Mouse (Mus musculus): Measurements from ENCODE around the gene Gm4881. TPM values are rescaled to one million over a fixed set of nuclear protein-coding genes. Genes with fewer than 3 reads are reported as not detected.

The Gm4881 gene
- not detected in 2 replicates for polyA plus RNA-seq (2016; fragmentation: Nextera tagmentation; extraction: Ambion mirVana)

DNA sequence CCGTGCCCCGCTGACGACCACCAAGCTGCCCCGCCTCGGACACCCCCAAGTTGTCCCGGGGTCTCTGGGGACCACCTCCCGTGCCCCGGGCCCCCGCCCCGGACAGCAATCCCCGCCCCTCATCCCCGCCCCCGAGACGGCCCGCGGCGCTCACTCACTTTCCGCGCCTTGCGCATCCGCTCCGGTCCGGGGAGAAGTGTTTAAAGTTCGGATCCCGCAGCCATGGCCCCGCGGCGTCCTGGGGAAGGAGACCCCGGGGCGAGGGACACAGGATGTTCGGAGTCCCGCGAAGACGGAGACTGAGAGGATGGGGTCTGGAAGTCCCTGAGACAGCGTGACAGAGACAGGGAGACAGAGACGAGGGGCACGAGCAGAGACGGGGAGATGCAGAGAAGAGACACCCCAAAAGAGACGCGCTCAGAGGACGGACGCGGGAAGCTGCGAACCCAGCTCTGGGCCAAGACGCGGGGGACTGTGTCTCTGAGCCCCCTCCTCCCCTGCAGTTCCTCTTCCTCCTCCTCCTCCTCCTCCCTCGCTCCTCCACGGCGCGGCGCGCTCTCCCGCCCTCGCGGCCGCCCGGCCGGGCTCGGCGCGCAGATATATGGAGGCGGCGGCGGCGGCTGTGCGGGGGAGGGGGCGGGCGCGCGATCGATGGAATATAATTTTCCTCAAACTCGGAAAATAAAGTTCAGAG lies at the start of gene Gm4881:
Gm4881 (minus strand) TSS at position 238 of the 694 bp plus-strand sequence.
- peak within 1 kb of the TSS; percentile 34 for H3K4me3 ChIP-seq
- peaks cover 11% of the 10 kb centered on the region; the same call in 1 of the 2 replicates for H3K4me1 ChIP-seq
- ATAC-seq (ENCODE audit: insufficient number of reproducible peaks, insufficient read depth, low FRiP score, low TSS enrichment): no peak
- peaks cover 100% of the 10 kb centered on the region for H3K27me3 ChIP-seq
- H3K9ac ChIP-seq: peak within 1 kb of the TSS; percentile 41
- H3K36me3 ChIP-seq: no peaks in the 10 kb centered on the region
- H3K27ac ChIP-seq: no peak within 1 kb of the TSS
- H3K4me2 ChIP-seq (replicated peaks): peak within 1 kb of the TSS; percentile 57
- 1% methylated on average over 64 of the region's 72 CpGs for WGBS
- no peaks in the 10 kb centered on the region for H3K9me3 ChIP-seq

DNA sequence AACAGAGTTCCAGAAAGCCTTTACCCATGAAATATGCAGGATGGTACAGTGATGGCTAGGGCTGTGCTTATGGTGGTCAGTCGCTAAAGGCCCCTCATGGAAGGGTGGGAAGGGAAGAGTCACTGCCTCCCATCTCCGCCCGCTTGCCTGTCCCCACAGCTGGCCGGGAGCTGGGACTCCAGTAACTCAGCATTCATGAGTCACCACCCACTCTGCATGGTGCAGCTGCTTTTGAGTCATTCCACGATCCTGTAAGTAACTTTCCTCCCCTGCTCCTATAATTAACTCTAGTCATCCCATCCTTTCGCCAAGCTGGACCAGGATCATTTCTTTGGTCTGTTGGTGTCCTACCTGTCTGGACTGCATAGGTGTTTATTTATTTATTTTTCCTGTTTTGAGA lies 48.8 kb upstream of the Gm4881 start:
- Histone ChIP-seq H3K4me1 (no peaks in the 10 kb centered on the region), H3K4me3 (no peak overlapping the region), H3K36me3 (no peaks in the 10 kb centered on the region), H3K9ac (no peak overlapping the region), H3K27ac (no peak overlapping the region), H3K27me3 (peaks cover 7% of the 10 kb centered on the region; the same call in 1 of the 2 replicates), H3K4me2 (replicated peaks) (no peak overlapping the region), H3K9me3 (no peaks in the 10 kb centered on the region)
- 71% methylated on average over 6 of the region's 6 CpGs for WGBS
- no peak for ATAC-seq (ENCODE audit: insufficient number of reproducible peaks, insufficient read depth, low FRiP score, low TSS enrichment)

- WGBS: 82% methylated on average over 8 of the region's 8 CpGs
- no peak overlapping the region for H3K4me3 ChIP-seq
- no peaks in the 10 kb centered on the region for H3K36me3 ChIP-seq
- H3K27me3 ChIP-seq: peaks cover 7% of the 10 kb centered on the region; the same call in 1 of the 2 replicates
- no peak for ATAC-seq (ENCODE audit: insufficient number of reproducible peaks, insufficient read depth, low FRiP score, low TSS enrichment)
- H3K27ac ChIP-seq: no peak overlapping the region
- no peak overlapping the region for H3K9ac ChIP-seq
- H3K4me1 ChIP-seq: no peaks in the 10 kb centered on the region
- no peaks in the 10 kb centered on the region for H3K9me3 ChIP-seq
- H3K4me2 ChIP-seq (replicated peaks): no peak overlapping the region
These were observed 46.2 kb upstream of the Gm4881 start for GRCm38 (mm10) chr7:24990478-24990877.

DNA sequence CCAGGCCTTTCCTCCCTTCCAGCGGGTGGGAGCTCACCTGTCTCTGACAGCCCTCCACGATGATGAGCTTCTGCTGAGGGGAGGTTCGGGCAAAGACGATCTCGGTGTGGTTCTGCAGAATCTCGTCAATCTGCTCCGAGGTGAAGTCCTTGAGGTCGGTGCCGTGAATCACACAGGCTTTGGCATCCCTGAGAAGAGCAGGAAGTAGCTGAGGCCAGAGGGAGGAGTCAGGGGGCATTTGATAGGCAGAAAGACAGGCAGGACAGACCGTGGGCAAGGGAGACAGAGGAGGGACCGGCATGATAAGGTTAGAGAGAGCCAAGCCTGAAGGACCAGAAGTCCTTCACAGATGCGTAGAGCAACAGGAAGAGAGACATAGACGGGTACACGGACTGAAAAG lies 43.6 kb upstream of the Gm4881 start:
- 87% methylated on average over 14 of the region's 14 CpGs for WGBS
- no peak for ATAC-seq (ENCODE audit: insufficient number of reproducible peaks, insufficient read depth, low FRiP score, low TSS enrichment)
- H3K36me3 ChIP-seq: no peaks in the 10 kb centered on the region
- H3K4me3 ChIP-seq: no peak overlapping the region
- no peaks in the 10 kb centered on the region for H3K9me3 ChIP-seq
- peaks cover 5% of the 10 kb centered on the region; the same call in 1 of the 2 replicates for H3K27me3 ChIP-seq
- H3K9ac ChIP-seq: no peak overlapping the region
- H3K4me1 ChIP-seq: no peaks in the 10 kb centered on the region
- no peak overlapping the region for H3K27ac ChIP-seq
- no peak overlapping the region for H3K4me2 ChIP-seq (replicated peaks)

DNA sequence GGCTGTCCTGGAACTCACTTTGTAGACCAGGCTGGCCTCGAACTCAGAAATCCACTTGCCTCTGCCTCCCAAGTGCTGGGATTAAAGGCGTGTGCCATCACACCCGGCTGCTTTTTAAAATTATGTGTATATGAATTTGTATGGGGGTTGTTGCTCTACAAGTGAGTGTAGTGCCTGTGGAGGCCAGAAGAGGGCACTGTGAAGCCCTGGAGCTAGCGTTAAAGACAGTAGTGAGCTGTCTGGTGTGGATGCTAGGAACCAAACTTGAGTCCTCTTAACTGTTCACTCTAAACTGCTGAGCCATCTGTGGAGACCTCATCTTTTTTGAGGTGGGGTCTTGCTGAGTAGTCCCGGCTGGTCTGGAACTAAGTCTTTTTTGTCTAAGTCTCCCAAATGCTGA lies 41.5 kb upstream of the Gm4881 start:
- no peak for ATAC-seq (ENCODE audit: insufficient number of reproducible peaks, insufficient read depth, low FRiP score, low TSS enrichment)
- peaks cover 3% of the 10 kb centered on the region; the same call in 1 of the 2 replicates for H3K27me3 ChIP-seq
- no peak overlapping the region for H3K9ac ChIP-seq
- H3K36me3 ChIP-seq: no peaks in the 10 kb centered on the region
- H3K4me1 ChIP-seq: no peaks in the 10 kb centered on the region
- H3K4me2 ChIP-seq (replicated peaks): no peak overlapping the region
- no peak overlapping the region for H3K4me3 ChIP-seq
- 64% methylated on average over 5 of the region's 5 CpGs for WGBS
- H3K27ac ChIP-seq: no peak overlapping the region
- no peaks in the 10 kb centered on the region for H3K9me3 ChIP-seq

DNA sequence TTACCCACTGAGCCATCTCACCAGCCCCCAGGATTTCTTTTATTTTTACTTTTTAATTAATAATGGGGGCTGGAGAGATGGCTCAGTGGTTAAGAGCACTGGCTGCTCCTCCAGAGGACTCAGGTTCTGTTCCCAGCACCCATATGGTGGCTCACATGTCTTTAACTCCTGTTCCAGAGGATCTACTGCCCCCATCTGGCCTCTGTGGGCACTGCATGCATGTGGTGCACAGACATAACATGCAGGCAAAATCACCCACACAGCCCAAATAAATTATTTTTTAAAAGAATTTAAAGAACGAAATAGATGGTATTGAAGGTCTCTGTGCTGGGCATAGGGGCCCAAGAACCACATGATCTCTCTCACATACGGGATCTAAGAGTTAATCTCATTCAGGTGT lies 40.0 kb upstream of the Gm4881 start:
- WGBS: 81% methylated on average over 2 of the region's 2 CpGs
- H3K27me3 ChIP-seq: no peaks in the 10 kb centered on the region
- H3K9me3 ChIP-seq: no peaks in the 10 kb centered on the region
- no peaks in the 10 kb centered on the region for H3K4me1 ChIP-seq
- H3K36me3 ChIP-seq: no peaks in the 10 kb centered on the region
- H3K4me3 ChIP-seq: no peak overlapping the region
- ATAC-seq (ENCODE audit: insufficient number of reproducible peaks, insufficient read depth, low FRiP score, low TSS enrichment): no peak
- no peak overlapping the region for H3K9ac ChIP-seq
- H3K4me2 ChIP-seq (replicated peaks): no peak overlapping the region
- H3K27ac ChIP-seq: no peak overlapping the region

DNA sequence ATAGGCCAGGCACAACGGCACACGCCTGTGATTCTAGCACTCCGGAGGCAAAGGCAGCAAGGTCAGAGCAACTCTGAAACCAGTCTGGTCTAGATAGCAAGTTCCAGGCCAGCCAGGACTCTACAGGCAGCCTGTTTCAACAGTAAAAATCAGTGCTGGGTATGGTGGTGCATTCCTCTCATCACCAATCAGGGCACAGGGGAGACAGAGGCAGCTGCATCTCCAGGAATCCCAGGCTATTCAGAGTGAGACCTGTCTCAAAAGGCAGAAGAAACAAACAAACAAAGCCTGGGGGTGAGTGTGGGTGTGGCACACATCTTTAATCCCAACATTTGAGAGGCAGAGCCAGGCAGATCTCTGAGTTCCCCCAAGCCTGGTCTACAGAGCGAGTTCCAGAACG lies 39.1 kb upstream of the Gm4881 start:
- Histone ChIP-seq H3K27me3 (no peaks in the 10 kb centered on the region), H3K36me3 (no peaks in the 10 kb centered on the region), H3K4me3 (no peak overlapping the region), H3K27ac (no peak overlapping the region), H3K4me2 (replicated peaks) (no peak overlapping the region), H3K9ac (no peak overlapping the region), H3K9me3 (no peaks in the 10 kb centered on the region), H3K4me1 (no peaks in the 10 kb centered on the region)
- ATAC-seq (ENCODE audit: insufficient number of reproducible peaks, insufficient read depth, low FRiP score, low TSS enrichment): no peak
- WGBS: 84% methylated on average over 5 of the region's 5 CpGs

DNA sequence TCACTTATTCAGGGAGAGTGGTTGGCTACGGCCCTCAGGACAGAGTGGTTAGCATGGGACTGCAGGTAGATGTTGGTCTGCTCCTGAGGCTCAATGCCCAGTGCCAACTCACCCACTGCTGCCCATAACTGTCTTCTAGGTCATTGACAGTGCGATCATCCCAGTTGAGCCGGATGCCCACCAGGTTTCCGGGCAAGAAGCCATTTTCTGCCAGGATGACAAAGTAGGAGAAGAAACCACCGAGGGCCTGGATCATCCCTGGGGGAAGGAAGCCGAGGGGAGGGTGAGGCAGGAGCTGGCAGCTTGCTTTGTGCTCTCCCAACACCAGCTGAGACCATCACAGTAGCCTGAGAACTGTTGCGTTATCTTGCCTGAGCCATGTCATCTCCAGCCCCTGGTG lies 36.1 kb upstream of the Gm4881 start:
- WGBS: 85% methylated on average over 7 of the region's 7 CpGs
- Histone ChIP-seq H3K27ac (no peak overlapping the region), H3K4me2 (replicated peaks) (no peak overlapping the region), H3K9me3 (no peaks in the 10 kb centered on the region), H3K4me3 (no peak overlapping the region), H3K9ac (no peak overlapping the region), H3K4me1 (no peaks in the 10 kb centered on the region), H3K36me3 (no peaks in the 10 kb centered on the region), H3K27me3 (no peaks in the 10 kb centered on the region; the same call in 1 of the 2 replicates)
- ATAC-seq (ENCODE audit: insufficient number of reproducible peaks, insufficient read depth, low FRiP score, low TSS enrichment): no peak

GRCm38 (mm10) chr7:24978781-24979180 lies 34.5 kb upstream of the Gm4881 start:
- Histone ChIP-seq H3K4me1 (no peaks in the 10 kb centered on the region), H3K4me2 (replicated peaks) (no peak overlapping the region), H3K36me3 (no peaks in the 10 kb centered on the region), H3K27me3 (no peaks in the 10 kb centered on the region; the same call in 1 of the 2 replicates), H3K27ac (no peak overlapping the region), H3K9me3 (no peaks in the 10 kb centered on the region), H3K9ac (no peak overlapping the region), H3K4me3 (no peak overlapping the region)
- WGBS: 76% methylated on average over 7 of the region's 7 CpGs
- ATAC-seq (ENCODE audit: insufficient number of reproducible peaks, insufficient read depth, low FRiP score, low TSS enrichment): no peak

- 29% methylated on average over 9 of the region's 9 CpGs for WGBS
- Histone ChIP-seq H3K27ac (no peak overlapping the region), H3K4me2 (replicated peaks) (no peak overlapping the region), H3K9me3 (no peaks in the 10 kb centered on the region), H3K36me3 (no peaks in the 10 kb centered on the region), H3K27me3 (no peaks in the 10 kb centered on the region; the same call in 1 of the 2 replicates), H3K9ac (no peak overlapping the region), H3K4me3 (no peak overlapping the region), H3K4me1 (peaks cover 8% of the 10 kb centered on the region; the same call in 1 of the 2 replicates)
- no peak for ATAC-seq (ENCODE audit: insufficient number of reproducible peaks, insufficient read depth, low FRiP score, low TSS enrichment)
These were observed 30.8 kb upstream of the Gm4881 start for GRCm38 (mm10) chr7:24974893-24975595.

DNA sequence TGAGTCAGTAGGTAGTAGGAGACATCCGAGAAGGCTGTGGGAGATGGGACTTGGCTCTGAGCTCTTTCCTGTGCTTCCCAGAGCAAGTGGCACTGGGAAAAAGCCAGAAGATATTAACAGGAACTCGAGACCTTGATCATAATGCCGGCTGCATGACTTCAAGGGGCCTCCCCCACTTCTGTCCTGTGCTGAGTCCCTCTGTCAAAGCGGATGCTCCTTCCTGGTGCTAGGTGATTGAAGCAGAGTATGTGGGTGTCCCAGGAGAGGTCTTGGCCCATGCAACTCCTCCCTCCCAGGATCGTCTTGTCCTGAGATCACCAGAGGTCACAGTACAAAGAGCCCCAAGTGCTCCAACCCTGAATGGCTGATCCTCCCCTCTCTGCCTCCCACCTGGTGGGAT lies 29.6 kb upstream of the Gm4881 start:
- Histone ChIP-seq H3K4me3 (no peak overlapping the region), H3K4me2 (replicated peaks) (no peak overlapping the region), H3K36me3 (no peaks in the 10 kb centered on the region), H3K9me3 (no peaks in the 10 kb centered on the region), H3K27ac (no peak overlapping the region), H3K4me1 (peaks cover 8% of the 10 kb centered on the region; the same call in 1 of the 2 replicates), H3K27me3 (no peaks in the 10 kb centered on the region; the same call in 1 of the 2 replicates), H3K9ac (no peak overlapping the region)
- 74% methylated on average over 5 of the region's 5 CpGs for WGBS
- ATAC-seq (ENCODE audit: insufficient number of reproducible peaks, insufficient read depth, low FRiP score, low TSS enrichment): no peak

- Histone ChIP-seq H3K27me3 (no peaks in the 10 kb centered on the region; the same call in 1 of the 2 replicates), H3K9me3 (no peaks in the 10 kb centered on the region), H3K9ac (no peak overlapping the region), H3K4me3 (no peak overlapping the region), H3K4me2 (replicated peaks) (no peak overlapping the region), H3K4me1 (peaks cover 8% of the 10 kb centered on the region; the same call in 1 of the 2 replicates), H3K27ac (no peak overlapping the region), H3K36me3 (no peaks in the 10 kb centered on the region)
- ATAC-seq (ENCODE audit: insufficient number of reproducible peaks, insufficient read depth, low FRiP score, low TSS enrichment): no peak
- 82% methylated on average over 4 of the region's 4 CpGs for WGBS
These were observed 28.9 kb upstream of the Gm4881 start for GRCm38 (mm10) chr7:24973208-24973607.
